Comparison of ENCODE assay signal across 13 mouse cellular contexts in the genomic region with DNA sequence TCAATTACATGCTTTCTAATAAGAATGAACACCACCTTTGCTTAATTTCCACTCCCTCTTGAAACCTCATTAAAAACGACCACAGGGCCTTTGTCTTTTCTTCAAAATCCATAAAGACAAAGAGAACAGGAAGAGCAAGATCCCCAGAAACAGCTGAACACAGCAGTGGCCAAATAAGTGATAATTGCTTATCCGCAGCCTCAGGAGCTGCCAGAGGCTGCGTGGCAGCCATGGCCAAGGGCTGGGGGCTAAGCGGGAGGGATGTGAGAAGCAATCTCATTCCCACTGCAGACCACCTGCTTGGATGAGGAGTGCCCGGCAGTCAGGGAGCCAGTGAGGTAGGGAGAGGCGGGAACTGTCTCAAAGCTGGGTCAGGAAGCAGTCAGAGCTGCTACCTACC.
DNase-seq lines count a peak whose midpoint lies in the region; ATAC-seq and TF ChIP-seq lines count a peak whose summit lies in the region.
"Had no signal": no experiment of that assay in that cellular context is flagged by ENCODE, and none has a peak within 500 bp of the region (broad histone marks: within the 10 kb centered on the region; RNA-seq: fewer than 3 reads in every experiment).

No protein-coding gene starts in this region.

- H3K4me3 ChIP-seq in layer of hippocampus, adult 2 months, result no peak overlapping the region
- H3K4me3 ChIP-seq in neural tube, embryonic 13.5 days, result no peak overlapping the region
- no peak overlapping the region for H3K4me3 ChIP-seq in liver, postnatal 0 days (ENCODE audit: low read depth, low read length)
- H3K4me3 ChIP-seq in kidney, adult 2 months (ENCODE audit: insufficient read depth, low read depth, low read length), result no peak overlapping the region
- H3K4me3 ChIP-seq: limb, embryonic 12.5 days had no signal

- WGBS in neural tube, embryonic 13.5 days, result 19% methylated on average over 6 of the region's 6 CpGs
- WGBS in liver, postnatal 0 days (ENCODE audit: insufficient replicate concordance), result 60% methylated on average over 6 of the region's 6 CpGs
- 65% methylated on average over 6 of the region's 6 CpGs for WGBS in kidney, adult 2 months

- no peak for TF ChIP-seq CTCF in layer of hippocampus, adult 2 months (conservative IDR thresholded peaks at IDR 0.05)
- TF ChIP-seq CTCF in liver, postnatal 0 days (IDR thresholded peaks at IDR 0.05; ENCODE audit: low read depth), result no peak
- TF ChIP-seq CTCF in kidney, adult 2 months (conservative IDR thresholded peaks at IDR 0.05; ENCODE audit: insufficient read depth, insufficient read length, low read depth, low read length), result no peak

- peak; percentile 58 to 71 for DNase-seq in cerebellum, postnatal 10 days
- DNase-seq in layer of hippocampus, adult 2 months (ENCODE audit: low spot score in 2 of 2), result no peak
- DNase-seq in layer of hippocampus, adult 9-11 months, result no peak
- peak; percentile 12 for DNase-seq in forelimb bud, embryonic 11.5 days (ENCODE audit: low read depth, low spot score)
- no peak for DNase-seq in liver, postnatal 0 days
- DNase-seq in kidney, adult 2 months, result no peak
- DNase-seq: adrenal gland, postnatal 36 days; kidney, postnatal 4 days; lung, postnatal 10 days; thymus, postnatal 14 days had no signal

- H3K9me3 ChIP-seq in neural tube, embryonic 13.5 days, result 0 out of 2 replicates have a peak, but pooled peaks cover 3% of the 10 kb centered on the region
- peaks cover 4% of the 10 kb centered on the region; the same call in 1 of the 2 replicates for H3K9me3 ChIP-seq in liver, postnatal 0 days (ENCODE audit: low read length)

- H3K9ac ChIP-seq in neural tube, embryonic 13.5 days, result no peak overlapping the region
- H3K9ac ChIP-seq in liver, postnatal 0 days (replicated peaks), result no peak overlapping the region
- H3K9ac ChIP-seq: limb, embryonic 12.5 days had no signal

- peak overlapping the region; percentile 17 for H3K4me2 ChIP-seq in neural tube, embryonic 13.5 days
- H3K4me2 ChIP-seq in liver, postnatal 0 days (ENCODE audit: low read depth, low read length), result no peak overlapping the region
- H3K4me2 ChIP-seq: limb, embryonic 12.5 days had no signal

- TF ChIP-seq POLR2A in kidney, adult 2 months (IDR thresholded peaks at IDR 0.05; ENCODE audit: low read depth, low read length), result no peak

- no peak for TF ChIP-seq EP300 in liver, postnatal 0 days (IDR thresholded peaks at IDR 0.05; ENCODE audit: low read depth)

- H3K4me1 ChIP-seq in neural tube, embryonic 13.5 days (replicated peaks), result peaks cover 15% of the 10 kb centered on the region
- H3K4me1 ChIP-seq in liver, postnatal 0 days (ENCODE audit: insufficient read depth), result no peaks in the 10 kb centered on the region
- no peaks in the 10 kb centered on the region for H3K4me1 ChIP-seq in kidney, adult 2 months (ENCODE audit: control insufficient read depth, insufficient read depth, low read length)

- peak overlapping the region; percentile 2; the same call in 1 of the 2 replicates for H3K27ac ChIP-seq in layer of hippocampus, adult 2 months
- H3K27ac ChIP-seq in neural tube, embryonic 13.5 days (replicated peaks), result peak overlapping the region; percentile 59
- H3K27ac ChIP-seq in liver, postnatal 0 days (ENCODE audit: low read depth), result no peak overlapping the region
- no peak overlapping the region for H3K27ac ChIP-seq in kidney, adult 2 months (ENCODE audit: insufficient read depth, low read depth, low read length)
- H3K27ac ChIP-seq: limb, embryonic 12.5 days had no signal

- ATAC-seq in cerebellum, adult (ENCODE audit: insufficient number of reproducible peaks, low FRiP score, low TSS enrichment), result no peak
- ATAC-seq in neural tube, embryonic 13.5 days (ENCODE audit: low read depth), result peak; percentile 54; the same call in 1 of the 2 replicates
- no peak for ATAC-seq in liver, postnatal 0 days

- H3K36me3 ChIP-seq in neural tube, embryonic 13.5 days, result peaks cover 13% of the 10 kb centered on the region; the same call in 1 of the 2 replicates
- H3K36me3 ChIP-seq in liver, postnatal 0 days (replicated peaks; ENCODE audit: insufficient read depth, low read length), result 0 out of 2 replicates have a peak, but pooled peaks cover 6% of the 10 kb centered on the region
- H3K36me3 ChIP-seq in kidney, adult 2 months (ENCODE audit: control insufficient read depth, insufficient read depth, low read length), result no peaks in the 10 kb centered on the region

- no peaks in the 10 kb centered on the region for H3K27me3 ChIP-seq in neural tube, embryonic 13.5 days
- H3K27me3 ChIP-seq in liver, postnatal 0 days (ENCODE audit: insufficient read depth, low read length), result no peaks in the 10 kb centered on the region
- H3K27me3 ChIP-seq in kidney, adult 2 months (replicated peaks; ENCODE audit: control insufficient read depth, insufficient read depth, low read length), result no peaks in the 10 kb centered on the region
- H3K27me3 ChIP-seq: limb, embryonic 12.5 days had no signal

Comparison
In these comparisons a context has a peak if more than half of its experiments do, and no peak if none do; other contexts are left out.
1. DNase-seq: peak in cerebellum, postnatal 10 days (2 of 2) and forelimb bud, embryonic 11.5 days (single experiment); none in layer of hippocampus, adult 2 months (0 of 2), layer of hippocampus, adult 9-11 months (single experiment), liver, postnatal 0 days (single experiment) and kidney, adult 2 months (single experiment).
2. H3K27ac ChIP-seq: peak in layer of hippocampus, adult 2 months (single experiment) and neural tube, embryonic 13.5 days (single experiment); none in liver, postnatal 0 days (single experiment) and kidney, adult 2 months (single experiment).